Mouse (Mus musculus) layer of hippocampus, adult 9-11 months (tissue): ENCODE results near the gene Mvp.

Source experiments
- DNase-seq: peaks from one replicate; pipeline ENCODE4 v3.0.0; 2022

Gene Mvp

DNA sequence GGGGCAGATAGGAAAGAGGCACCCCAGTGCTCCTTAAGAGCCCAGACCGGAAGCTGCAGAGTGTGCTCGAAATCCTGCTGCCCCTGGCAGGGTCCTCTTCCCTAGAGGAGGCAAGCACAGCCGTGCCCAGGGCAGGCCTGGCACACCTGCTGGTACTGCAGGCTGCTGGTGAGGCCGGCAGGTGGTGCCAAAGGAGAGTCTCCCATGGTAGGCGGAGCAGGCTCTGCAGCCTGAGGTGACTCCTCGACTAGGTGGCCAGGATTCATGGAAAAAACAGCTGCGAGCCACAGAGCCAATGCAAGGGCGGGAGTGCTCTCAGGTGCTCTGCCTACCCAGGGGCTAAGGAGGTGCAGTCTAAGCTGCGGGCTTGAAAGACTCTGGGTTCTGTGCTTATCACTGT, 28.1 kb downstream of the Mvp start:
- peak; percentile 39 for DNase-seq

GRCm38 (mm10) chr7:126984667-126985444, 29.6 kb downstream of the Mvp start:
- DNase-seq, result no peak

GRCm38 (mm10) chr7:126983113-126983512, 31.3 kb downstream of the Mvp start:
- no peak for DNase-seq

GRCm38 (mm10) chr7:126982054-126982453, 32.4 kb downstream of the Mvp start:
- DNase-seq, result no peak

DNA sequence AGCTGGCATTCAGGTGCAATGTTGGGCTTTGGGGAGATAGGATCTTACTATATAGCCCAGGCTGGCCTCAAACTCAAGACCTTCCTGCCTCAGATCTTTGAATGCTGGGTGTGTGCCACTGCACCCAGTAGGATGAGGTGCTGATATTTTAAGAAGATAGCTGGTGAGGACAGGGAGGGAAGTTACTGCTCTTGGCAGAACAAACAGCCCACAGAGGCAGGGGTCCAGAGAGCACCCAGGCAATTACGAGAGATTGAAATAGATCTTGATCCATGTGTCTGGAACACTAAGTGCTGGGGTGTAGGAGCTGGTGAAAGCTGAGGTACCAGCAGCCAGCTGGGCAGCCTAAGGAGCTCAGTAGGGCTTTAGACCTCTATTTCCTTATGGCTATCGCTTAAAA, 32.8 kb downstream of the Mvp start:
- no peak for DNase-seq

DNA sequence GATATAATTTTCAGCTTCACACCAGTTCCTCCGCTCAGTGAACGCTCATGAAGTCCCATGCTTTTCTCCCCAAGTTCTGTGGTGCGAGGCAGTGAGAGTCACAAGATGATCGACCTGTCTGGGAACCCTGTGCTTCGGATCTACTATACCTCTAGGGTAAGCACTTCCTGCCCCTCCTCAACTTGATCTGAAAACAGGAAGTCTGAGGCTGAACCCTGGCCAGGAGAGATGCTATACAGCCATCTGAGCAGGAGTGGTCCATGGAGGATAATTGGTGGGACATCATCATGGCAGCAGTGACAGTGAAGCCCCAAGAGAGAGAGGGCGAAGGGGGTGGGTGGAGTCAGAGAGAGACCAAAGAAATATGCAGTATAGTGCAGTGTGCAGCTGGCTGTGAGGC, 35.6 kb downstream of the Mvp start:
- no peak for DNase-seq

- DNase-seq, result no peak
Observed at GRCm38 (mm10) chr7:126976878-126977459, 37.5 kb downstream of the Mvp start.

DNA sequence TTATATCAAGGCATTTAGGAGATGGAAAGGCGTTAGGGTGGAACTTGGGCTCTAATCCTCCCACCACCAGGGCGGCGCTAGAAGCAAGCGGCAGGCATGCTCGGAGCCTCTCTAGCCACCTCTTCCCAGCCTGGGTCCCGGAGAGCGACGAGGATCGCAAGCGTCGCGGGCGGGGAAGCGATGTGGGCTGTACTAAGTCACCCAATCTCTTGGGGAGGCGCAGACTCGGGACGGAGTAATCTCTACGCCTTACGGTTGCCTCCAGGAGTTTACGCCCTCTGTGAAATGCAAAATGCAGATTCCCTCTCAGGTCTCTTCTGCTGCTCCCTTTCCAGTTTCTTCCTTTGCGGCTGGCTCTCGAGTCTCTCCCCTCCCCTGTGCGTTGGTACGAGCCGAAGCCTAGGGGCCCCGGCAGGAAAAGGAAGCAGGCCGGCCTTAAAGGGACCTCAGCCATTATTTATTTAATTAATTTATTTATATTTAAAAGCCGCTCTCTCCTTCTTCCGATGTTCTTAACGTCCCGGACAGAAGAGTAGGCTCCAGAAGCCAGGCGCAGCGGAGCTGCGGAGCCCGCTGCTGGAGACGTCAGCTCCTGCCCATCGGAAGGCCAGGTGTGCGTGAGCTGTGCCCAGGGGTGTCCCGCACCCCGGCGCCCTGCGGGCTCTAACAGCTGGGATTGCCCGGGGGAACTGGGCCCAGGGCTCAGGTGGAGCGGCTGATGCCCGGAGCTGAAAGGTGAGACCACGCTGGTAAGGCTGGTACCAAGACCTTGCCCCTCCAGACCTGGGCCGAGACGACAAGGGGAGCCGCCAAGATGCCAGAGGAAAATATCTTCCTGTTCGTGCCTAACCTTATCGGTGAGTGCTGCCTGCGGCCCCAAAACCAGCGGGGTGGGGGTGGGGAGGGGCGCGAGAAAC, 38.2 kb downstream of the Mvp start, which contains the start of gene Cdiptos:
Cdiptos (minus strand) TSS at position 149 of the 917 bp plus-strand sequence.
- peak; percentile 96 for DNase-seq

GRCm38 (mm10) chr7:126975893-126975949, 38.7 kb downstream of the Mvp start, which contains the start of gene Cdipt:
Cdipt (plus strand) TSS chr7:126975914.
- no peak for DNase-seq

GRCm38 (mm10) chr7:126975493-126975892, 38.9 kb downstream of the Mvp start:
- DNase-seq, result no peak

DNA sequence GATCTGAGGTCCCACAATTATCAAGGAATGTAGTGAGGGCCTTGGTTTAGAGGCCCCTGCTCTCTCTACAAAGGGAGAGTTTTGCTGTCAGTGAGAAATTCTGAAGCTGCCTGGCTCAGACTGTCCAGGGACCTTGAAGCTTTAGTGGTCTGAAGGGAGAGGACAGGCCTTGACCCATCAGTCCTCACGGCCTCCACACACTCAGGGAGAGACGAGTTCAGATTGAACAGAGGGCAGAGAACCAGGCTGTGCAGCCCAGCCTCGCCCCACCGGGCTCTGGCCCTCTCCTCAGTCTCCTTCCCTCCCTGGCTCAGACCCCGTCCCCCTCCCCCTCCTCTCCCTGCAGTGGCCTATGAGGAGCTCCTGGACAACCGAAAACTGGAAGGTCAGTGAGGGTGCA, 47.1 kb downstream of the Mvp start:
- DNase-seq, result no peak

DNA sequence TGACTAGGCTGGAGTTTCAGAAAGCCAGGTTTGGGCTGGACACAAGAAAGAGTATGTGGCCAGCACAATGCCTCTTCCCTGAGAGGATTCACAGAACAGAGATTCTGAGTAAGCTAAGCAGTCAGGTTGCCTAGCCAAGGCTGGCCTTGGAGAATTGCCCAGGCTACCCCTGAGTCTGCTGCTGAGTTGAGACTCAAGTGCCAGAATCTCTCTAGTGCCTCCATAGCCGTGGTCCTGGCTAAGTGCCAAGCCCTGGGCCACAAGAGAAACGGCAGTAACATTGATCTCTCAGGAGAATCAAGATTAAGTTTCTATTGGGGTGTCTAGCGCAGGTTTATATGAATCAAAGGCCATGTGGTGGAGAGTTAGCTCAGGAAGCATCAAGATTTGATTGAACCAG, 48.9 kb downstream of the Mvp start:
- DNase-seq, result no peak

- DNase-seq, result no peak
Observed at GRCm38 (mm10) chr7:126963548-126964286, 50.7 kb downstream of the Mvp start.

DNA sequence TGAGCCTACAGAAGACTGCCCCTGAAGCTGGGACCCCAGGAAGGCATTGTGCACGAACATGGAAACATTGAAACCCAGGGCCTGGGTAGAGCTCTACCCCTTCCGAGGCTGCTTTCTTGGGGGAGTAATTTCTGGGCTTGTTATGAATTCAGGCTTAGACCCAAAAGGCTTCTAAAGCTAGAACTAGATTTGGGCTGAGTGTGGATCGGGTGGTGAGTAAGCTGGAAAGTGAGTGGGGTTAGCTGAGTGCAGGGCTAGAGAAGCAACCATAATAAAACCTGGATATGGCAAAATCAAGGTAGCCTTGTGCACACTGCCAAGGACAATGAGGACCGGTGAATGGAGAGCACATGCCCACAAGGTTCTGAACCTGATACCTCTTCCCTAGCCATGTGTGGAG, 52.5 kb downstream of the Mvp start:
- no peak for DNase-seq

GRCm38 (mm10) chr7:126961095-126961494, 53.3 kb downstream of the Mvp start:
- peak; percentile 78 for DNase-seq

GRCm38 (mm10) chr7:126959780-126960179, 54.6 kb downstream of the Mvp start:
- DNase-seq, result no peak

GRCm38 (mm10) chr7:126955125-126955524, 59.3 kb downstream of the Mvp start:
- no peak for DNase-seq

DNA sequence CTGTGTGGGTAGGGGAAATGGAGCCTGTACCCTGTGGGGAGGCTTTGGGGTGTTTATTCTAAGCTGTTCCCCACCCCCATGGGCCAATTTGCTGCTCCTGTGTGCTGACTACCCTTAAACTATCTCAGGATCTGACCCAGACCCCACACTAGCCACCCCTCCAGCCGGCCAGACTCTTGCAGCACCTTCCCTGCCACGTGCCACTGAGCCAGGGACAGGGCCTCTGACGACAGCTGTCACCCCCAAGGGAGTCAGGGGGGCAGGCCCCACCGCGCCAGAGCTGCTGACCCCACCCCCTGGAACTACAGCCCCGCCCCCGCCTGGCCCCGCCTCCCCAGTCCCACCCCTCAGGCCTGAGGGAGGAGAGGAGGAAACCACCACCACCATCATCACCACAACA, 61.8 kb downstream of the Mvp start:
- no peak for DNase-seq

GRCm38 (mm10) chr7:126951741-126952140, 62.7 kb downstream of the Mvp start:
- DNase-seq, result no peak

GRCm38 (mm10) chr7:126950647-126951615, 63.5 kb downstream of the Mvp start:
- DNase-seq, result no peak

GRCm38 (mm10) chr7:126949793-126950646, 64.4 kb downstream of the Mvp start, which contains the start of gene Sez6l2:
Sez6l2 (plus strand) TSS chr7:126950563.
- DNase-seq, result peak; percentile 81
